Mouse (Mus musculus) stomach, embryonic 16.5 days (tissue): ENCODE results near the gene Noxa1. TPM values are rescaled to one million over a fixed set of nuclear protein-coding genes. Genes with fewer than 3 reads are reported as not detected.

Experiments used
- ATAC-seq: fragments of 200-750 bp; cut with Nextera tagmentation; 2 replicates; pipeline ENCODE4 v1.8.0; 2017; ENCODE audit warnings: moderate number of reproducible peaks, moderate TSS enrichment; ENCODE audit not compliant: insufficient read depth, low FRiP score
- H3K27ac ChIP-seq: fragments of 300-500 bp; sonication (generic); 2 replicates; pipeline ENCODE4 v1.5.1; 2014; ENCODE audit warnings: low read length
- H3K27me3 ChIP-seq: fragments of 300-500 bp; sonication (generic); 2 replicates; pipeline ENCODE4 v1.6.1; 2014; ENCODE audit warnings: low read length, control low read depth, mixed read lengths; ENCODE audit not compliant: control insufficient read depth, insufficient read depth
- H3K36me3 ChIP-seq: fragments of 300-500 bp; sonication (generic); 2 replicates; pipeline ENCODE4 v1.6.1; 2014; ENCODE audit warnings: low read length; ENCODE audit not compliant: control insufficient read depth, insufficient read depth
- H3K4me1 ChIP-seq: fragments of 300-500 bp; sonication (generic); 2 replicates; pipeline ENCODE4 v1.6.1; 2014; ENCODE audit warnings: low read length, control low read depth, mixed read lengths; ENCODE audit not compliant: control insufficient read depth, insufficient read depth
- H3K4me2 ChIP-seq: fragments of 300-500 bp; sonication (generic); 2 replicates; pipeline ENCODE4 v1.6.1; 2014; ENCODE audit warnings: low read depth, low read length, mixed read lengths
- H3K4me3 ChIP-seq: fragments of 300-500 bp; sonication (generic); replicated peaks from 2 replicates; pipeline ENCODE4 v1.5.1; 2014; ENCODE audit warnings: mild to moderate bottlenecking, low read length
- H3K9ac ChIP-seq: fragments of 300-500 bp; sonication (generic); 2 replicates; pipeline ENCODE4 v1.6.1; 2014; ENCODE audit warnings: low read length
- H3K9me3 ChIP-seq: fragments of 300-500 bp; sonication (generic); replicated peaks from 2 replicates; pipeline ENCODE4 v1.6.1; 2016; ENCODE audit warnings: low read length, control low read depth; ENCODE audit not compliant: control insufficient read depth
- WGBS: fragments of 180-500 bp; shearing (Covaris S2); extraction: QIAGEN DNeasy Blood & Tissue Kit; methylation state at CpG from one replicate; pipeline ENCODE4 v1.1.7; 2014; 5-methylcytosine and 5-hydroxymethylcytosine counted together
- polyA plus RNA-seq: library from polyadenylated mRNA; unstranded; fragments of >200 nt; fragmentation: Nextera tagmentation; extraction: Ambion mirVana; gene quantifications from 2 replicates; pipeline ENCODE4 v1.2.1, GENCODE M21; 2015

Gene Noxa1
- polyA plus RNA-seq, 1 experiment from 2014 or later: 8.8 TPM

DNA sequence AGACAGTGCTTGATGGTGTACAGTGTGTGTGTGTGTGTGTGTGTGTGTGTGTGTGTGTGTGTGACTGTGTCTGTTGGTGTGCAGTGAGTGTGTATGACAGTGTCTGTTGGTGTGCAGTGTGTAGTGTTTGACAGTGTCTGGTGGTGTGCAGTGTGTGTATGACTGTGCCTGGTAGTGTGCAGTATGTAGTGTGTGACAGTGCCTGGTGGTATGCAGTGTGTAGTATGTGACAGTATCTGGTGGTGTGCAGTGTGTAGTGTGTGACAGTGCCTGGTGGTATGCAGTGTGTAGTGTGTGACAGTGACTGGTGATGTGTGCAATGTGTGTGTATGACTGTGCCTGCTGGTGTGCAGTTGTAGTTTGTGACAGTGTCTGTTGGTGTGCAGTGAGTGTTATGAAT lies 14.5 kb upstream of the Noxa1 start:
- no peak overlapping the region for H3K27ac ChIP-seq
- H3K27me3 ChIP-seq: no peaks in the 10 kb centered on the region
- no peaks in the 10 kb centered on the region for H3K36me3 ChIP-seq
- no peaks in the 10 kb centered on the region for H3K9me3 ChIP-seq
- no peak overlapping the region for H3K4me3 ChIP-seq
- ATAC-seq: no peak
- H3K9ac ChIP-seq: no peak overlapping the region
- no peak overlapping the region for H3K4me2 ChIP-seq
- peaks cover 8% of the 10 kb centered on the region for H3K4me1 ChIP-seq

DNA sequence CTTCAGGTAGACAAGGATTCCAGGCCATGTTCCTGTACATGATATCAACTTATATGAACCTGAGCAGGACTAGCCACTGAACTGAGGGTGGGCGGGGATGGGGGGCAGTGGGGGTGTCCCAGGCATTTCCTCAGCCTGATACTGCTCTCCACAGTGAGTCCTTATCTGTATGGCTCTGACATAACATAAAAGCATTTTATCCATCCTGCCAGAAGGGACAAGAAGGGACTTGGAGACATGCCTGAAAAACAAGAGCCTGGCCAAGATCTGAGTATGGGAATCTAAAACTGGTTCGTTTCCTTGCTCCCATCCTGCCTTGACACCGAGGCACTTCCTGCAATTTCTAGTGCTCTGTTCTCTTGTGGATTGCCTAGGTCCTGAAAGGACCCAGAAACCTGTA lies 11.1 kb upstream of the Noxa1 start:
- H3K4me3 ChIP-seq: no peak overlapping the region
- ATAC-seq: no peak
- no peak overlapping the region; the same call in 1 of the 2 replicates for H3K27ac ChIP-seq
- no peaks in the 10 kb centered on the region for H3K9me3 ChIP-seq
- H3K9ac ChIP-seq: no peak overlapping the region
- WGBS: 56% methylated on average over 3 of the region's 3 CpGs
- no peak overlapping the region for H3K4me2 ChIP-seq
- H3K4me1 ChIP-seq: peaks cover 8% of the 10 kb centered on the region
- no peaks in the 10 kb centered on the region for H3K27me3 ChIP-seq
- no peaks in the 10 kb centered on the region for H3K36me3 ChIP-seq

DNA sequence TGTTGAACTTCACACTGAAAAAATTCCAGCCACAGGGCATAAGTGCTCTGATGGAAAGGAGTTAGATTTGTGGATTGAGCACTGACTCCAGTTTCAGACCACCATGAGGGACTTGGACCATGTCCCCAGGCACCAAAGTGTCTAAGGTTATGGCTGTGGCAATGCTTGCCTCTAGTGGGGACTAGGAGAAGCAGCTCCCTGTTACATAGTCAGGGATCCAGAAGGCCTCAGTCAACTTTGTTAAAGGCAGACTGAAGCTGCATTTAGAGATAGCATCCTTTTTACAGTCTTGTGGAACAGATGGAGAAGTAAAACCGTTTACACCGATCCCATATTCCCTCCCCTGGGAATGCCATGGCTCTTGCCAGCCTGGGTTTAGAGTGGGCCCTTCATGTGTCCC lies 9.2 kb upstream of the Noxa1 start:
- no peak overlapping the region for H3K9ac ChIP-seq
- H3K27ac ChIP-seq: no peak overlapping the region
- H3K4me3 ChIP-seq: no peak overlapping the region
- H3K4me2 ChIP-seq: no peak overlapping the region
- no peaks in the 10 kb centered on the region for H3K27me3 ChIP-seq
- no peak for ATAC-seq
- H3K4me1 ChIP-seq: peaks cover 8% of the 10 kb centered on the region
- no peaks in the 10 kb centered on the region for H3K36me3 ChIP-seq
- H3K9me3 ChIP-seq: no peaks in the 10 kb centered on the region
- 87% methylated on average over 2 of the region's 2 CpGs for WGBS

DNA sequence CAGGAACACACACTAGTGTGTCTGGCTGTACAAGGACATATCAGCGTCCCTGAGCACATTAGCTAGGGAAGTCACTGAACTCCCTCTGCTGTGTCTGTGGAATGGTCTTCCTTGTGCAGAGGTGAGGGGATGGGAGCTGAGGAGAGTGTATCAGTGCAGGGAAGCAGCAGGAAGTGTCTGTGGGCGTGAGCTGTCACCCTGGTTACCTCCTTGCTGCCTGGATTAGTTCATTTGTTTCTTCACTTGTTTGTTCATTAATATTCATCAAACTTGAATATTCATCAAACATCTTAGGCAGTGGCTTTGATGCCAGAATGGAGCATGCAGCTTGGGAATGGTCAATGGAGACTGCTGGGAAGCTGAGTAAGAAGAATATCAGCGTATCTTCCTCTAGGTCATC lies 4.8 kb upstream of the Noxa1 start:
- Histone ChIP-seq H3K27me3 (no peaks in the 10 kb centered on the region), H3K9ac (no peak overlapping the region), H3K9me3 (no peaks in the 10 kb centered on the region), H3K4me1 (0 out of 2 replicates have a peak, but pooled peaks cover 8% of the 10 kb centered on the region), H3K4me2 (no peak overlapping the region), H3K36me3 (no peaks in the 10 kb centered on the region), H3K4me3 (no peak overlapping the region), H3K27ac (no peak overlapping the region)
- ATAC-seq: no peak
- 76% methylated on average over 3 of the region's 3 CpGs for WGBS

GRCm38 (mm10) chr2:25098956-25099355 lies 4.0 kb upstream of the Noxa1 start:
- Histone ChIP-seq H3K36me3 (no peaks in the 10 kb centered on the region), H3K4me2 (no peak overlapping the region), H3K27me3 (no peaks in the 10 kb centered on the region), H3K4me1 (0 out of 2 replicates have a peak, but pooled peaks cover 8% of the 10 kb centered on the region), H3K9me3 (no peaks in the 10 kb centered on the region), H3K4me3 (no peak overlapping the region), H3K27ac (no peak overlapping the region; the same call in 1 of the 2 replicates), H3K9ac (no peak overlapping the region)
- ATAC-seq: peak; percentile 30; the same call in 1 of the 2 replicates
- WGBS: 47% methylated on average over 5 of the region's 5 CpGs

DNA sequence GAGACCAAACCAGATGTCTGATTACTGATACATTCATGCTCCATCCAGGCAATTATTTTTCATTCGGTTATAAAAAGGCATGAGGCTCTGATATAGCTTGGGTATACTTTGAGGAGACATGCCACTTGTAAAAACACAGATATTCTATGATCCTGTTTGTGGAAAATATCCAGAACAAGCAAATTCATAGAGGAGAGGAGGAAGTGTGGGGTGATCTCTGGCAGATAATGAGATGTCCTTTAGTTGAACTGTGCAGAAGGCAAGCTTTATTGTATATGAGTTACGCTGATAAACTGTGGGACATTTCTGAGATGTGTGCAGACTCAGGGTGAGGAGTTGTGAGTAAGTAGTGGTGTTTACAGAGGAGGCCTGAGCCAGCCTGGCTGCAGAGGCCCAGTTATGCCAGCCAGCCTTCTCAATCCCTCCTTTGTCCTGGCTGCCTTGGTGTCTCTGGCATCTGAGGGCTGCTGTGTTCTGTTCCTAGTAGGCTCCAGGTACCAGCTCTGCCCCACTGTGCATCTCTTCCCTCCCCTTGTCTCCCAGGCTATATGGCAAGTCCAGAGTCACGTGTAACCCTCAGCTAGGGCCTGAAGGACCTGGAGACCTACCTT lies 3.2 kb upstream of the Noxa1 start:
- H3K9ac ChIP-seq: 0 out of 2 replicates have a peak overlapping the region, but pooled peaks have one; percentile 15
- no peak for ATAC-seq
- 0 out of 2 replicates have a peak, but pooled peaks cover 8% of the 10 kb centered on the region for H3K4me1 ChIP-seq
- no peak overlapping the region for H3K4me2 ChIP-seq
- no peaks in the 10 kb centered on the region for H3K36me3 ChIP-seq
- H3K27me3 ChIP-seq: no peaks in the 10 kb centered on the region
- WGBS: 64% methylated on average over 3 of the region's 3 CpGs
- no peaks in the 10 kb centered on the region for H3K9me3 ChIP-seq
- H3K4me3 ChIP-seq: no peak overlapping the region
- peak overlapping the region; percentile 13; the same call in 1 of the 2 replicates for H3K27ac ChIP-seq

DNA sequence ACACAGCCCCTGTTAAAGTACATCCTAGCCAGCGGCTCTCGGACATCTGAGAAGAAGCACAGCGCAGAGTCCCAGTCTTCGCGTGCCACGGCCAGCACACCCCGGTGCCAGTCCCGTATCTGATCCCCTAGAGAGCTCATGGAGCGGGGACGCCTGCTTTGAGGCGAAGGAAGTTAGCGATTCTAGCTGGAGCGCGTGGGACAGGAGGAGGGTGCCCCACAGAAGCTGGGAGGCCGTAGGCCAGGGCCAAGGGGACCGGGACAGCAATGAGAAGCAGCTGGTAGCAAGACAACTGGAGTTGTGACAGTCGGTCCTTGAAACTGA lies 202 bp downstream of the Noxa1 start:
- H3K9me3 ChIP-seq: no peaks in the 10 kb centered on the region
- peak overlapping the region; percentile 49 for H3K9ac ChIP-seq
- peak overlapping the region; percentile 27 for H3K4me3 ChIP-seq
- ATAC-seq: peak; percentile 34; the same call in 1 of the 2 replicates
- no peak overlapping the region for H3K27ac ChIP-seq
- 41% methylated on average over 17 of the region's 17 CpGs for WGBS
- H3K27me3 ChIP-seq: no peaks in the 10 kb centered on the region
- H3K4me1 ChIP-seq: 0 out of 2 replicates have a peak, but pooled peaks cover 8% of the 10 kb centered on the region
- H3K4me2 ChIP-seq: peak overlapping the region; percentile 43
- H3K36me3 ChIP-seq: no peaks in the 10 kb centered on the region

GRCm38 (mm10) chr2:25088636-25089035 lies 6.3 kb downstream of the Noxa1 start:
- 81% methylated on average over 3 of the region's 3 CpGs for WGBS
- Histone ChIP-seq H3K4me1 (no peaks in the 10 kb centered on the region), H3K36me3 (no peaks in the 10 kb centered on the region), H3K27ac (no peak overlapping the region), H3K4me2 (no peak overlapping the region), H3K27me3 (no peaks in the 10 kb centered on the region), H3K9ac (no peak overlapping the region), H3K9me3 (no peaks in the 10 kb centered on the region), H3K4me3 (no peak overlapping the region)
- ATAC-seq: no peak

DNA sequence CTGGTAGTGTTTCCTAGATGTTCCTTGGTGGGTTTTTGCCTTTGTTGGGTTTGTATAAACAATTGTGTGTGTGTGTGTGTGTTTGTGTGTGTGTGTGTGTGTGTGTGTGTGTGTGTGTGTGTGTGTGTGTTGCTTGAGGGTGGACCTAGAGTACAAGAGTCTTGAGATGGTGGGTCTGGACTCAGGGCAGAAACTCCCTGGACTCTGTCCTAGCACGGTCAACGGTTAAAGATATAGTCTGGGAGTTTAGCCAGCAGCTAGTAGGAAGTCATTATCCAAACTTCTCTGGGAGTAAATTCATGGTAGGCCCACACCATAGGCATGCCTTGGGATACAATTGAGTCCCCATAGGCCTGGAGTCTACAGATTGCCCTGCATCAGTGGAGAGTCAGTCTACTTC lies 7.1 kb downstream of the Noxa1 start:
- Histone ChIP-seq H3K4me2 (no peak overlapping the region), H3K4me1 (no peaks in the 10 kb centered on the region), H3K9me3 (no peaks in the 10 kb centered on the region), H3K27me3 (no peaks in the 10 kb centered on the region), H3K27ac (no peak overlapping the region), H3K9ac (no peak overlapping the region), H3K36me3 (no peaks in the 10 kb centered on the region), H3K4me3 (no peak overlapping the region)
- ATAC-seq: no peak
- WGBS: 88% methylated on average over 2 of the region's 2 CpGs
